Mouse (Mus musculus) frontal cortex, postnatal 14 days (tissue): ENCODE data around the gene Mcm7.
"Not testable (repeated sequence)": the region's sequence is repeated elsewhere in the genome, so short reads cannot be mapped to it uniquely, and the experiment has no call there.

ENCODE experiments used
- DNase-seq, 2 experiments: peaks; one replicate each; pipeline ENCODE4 v3.0.0; 2022; ENCODE audit warnings: low spot score in 2 of 2

Gene Mcm7

DNA sequence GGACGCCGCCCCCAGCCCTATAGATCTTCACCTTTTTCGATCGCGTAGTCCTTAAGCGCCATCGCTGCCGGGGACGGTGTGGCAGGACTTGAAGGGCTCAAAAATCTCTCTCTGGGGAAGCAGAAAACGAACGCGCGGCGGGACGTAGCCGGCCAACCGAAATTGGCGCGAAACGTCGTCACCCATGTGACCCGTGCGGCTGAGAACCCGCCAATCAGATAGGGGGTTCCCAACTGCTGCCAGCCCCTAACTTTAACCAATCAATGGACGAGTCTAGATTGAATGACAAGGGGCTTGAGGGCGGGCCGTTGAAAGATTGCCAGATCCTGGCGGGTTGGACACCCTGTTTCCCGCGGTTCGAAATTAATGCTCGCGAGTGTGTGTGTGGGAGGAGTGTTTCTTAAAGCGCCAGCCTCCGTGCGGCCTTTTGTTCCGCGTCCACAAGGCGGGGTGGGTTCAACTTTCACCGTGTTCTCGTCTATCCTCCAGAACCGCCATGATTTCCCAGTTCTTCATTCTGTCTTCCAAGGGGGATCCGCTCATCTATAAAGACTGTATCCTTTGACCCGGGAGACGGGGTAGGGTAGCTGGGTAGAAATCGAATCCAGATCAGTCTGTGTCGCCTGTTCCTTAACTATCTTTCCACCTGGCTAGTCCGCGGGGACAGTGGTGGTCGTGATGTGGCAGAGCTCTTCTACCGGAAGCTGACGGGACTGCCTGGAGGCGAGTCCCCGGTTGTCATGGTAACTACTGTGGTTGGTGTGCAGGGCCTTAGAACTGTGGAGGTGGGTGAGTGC, at the start of gene Mcm7, which contains the start of gene Ap4m1:
Gene Mcm7 (minus strand): TSS at position 728 of the 797 bp plus-strand sequence.
Gene Ap4m1 (plus strand): TSS at position 308 of the 797 bp plus-strand sequence.
- DNase-seq: peak; percentile 97

DNA sequence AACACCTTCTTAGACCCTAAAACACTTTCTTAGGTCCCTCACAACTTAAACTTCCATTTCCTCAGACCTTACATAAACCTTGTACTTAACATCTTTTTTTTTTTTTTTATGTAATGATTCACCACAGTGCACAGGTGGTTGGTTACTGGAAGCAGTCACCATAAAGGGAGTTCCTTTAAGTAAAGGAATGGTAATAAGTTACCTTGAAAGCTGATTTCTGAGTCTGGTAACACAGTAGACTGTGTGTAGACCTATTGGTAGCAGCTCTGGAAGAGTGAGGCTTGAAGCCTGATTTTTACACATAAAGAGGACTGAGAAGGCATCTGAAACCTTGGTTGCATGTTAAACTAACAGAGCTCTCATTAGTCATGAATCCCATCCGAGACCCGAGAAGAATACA, 47.6 kb upstream of the Mcm7 start:
- no peak for DNase-seq

DNA sequence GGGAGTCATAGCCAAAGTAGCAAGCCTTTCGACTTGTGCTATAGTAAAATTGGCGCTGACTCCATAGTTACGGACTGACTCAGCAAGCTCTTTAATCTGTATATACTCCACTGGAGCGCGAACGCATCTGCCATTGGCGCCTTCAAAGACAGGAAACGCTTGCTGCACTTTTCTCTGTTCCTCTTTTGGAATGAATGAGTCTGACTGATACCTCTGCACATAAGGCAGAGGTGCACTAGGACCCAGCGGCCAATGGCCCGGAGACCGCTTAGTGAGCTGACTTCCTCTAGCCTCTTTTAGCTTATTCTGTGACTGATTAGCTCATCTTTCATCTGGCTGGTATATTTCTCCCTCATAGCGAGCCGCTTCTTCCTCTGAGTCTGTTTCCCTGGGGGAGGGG, 44.4 kb upstream of the Mcm7 start:
- not testable (repeated sequence) for DNase-seq

DNA sequence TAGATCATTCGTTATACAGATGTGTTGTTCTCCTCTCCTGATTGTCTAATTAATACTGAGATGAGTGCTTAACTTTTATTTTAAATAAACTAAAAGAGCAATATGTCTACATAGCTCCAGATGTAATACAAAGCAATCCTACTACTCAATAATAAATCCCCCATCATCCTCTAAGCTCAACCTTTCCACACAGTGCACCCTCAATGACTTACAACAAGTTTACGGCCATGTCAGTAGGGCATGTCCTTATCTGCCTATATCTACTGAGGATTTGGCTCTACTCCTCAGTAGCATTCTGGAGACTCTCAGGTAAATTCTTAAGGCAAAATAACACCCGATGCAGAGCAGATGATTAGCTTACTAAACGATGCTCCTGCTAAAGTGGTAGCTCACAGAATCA, 35.7 kb upstream of the Mcm7 start:
- no peak for DNase-seq

DNA sequence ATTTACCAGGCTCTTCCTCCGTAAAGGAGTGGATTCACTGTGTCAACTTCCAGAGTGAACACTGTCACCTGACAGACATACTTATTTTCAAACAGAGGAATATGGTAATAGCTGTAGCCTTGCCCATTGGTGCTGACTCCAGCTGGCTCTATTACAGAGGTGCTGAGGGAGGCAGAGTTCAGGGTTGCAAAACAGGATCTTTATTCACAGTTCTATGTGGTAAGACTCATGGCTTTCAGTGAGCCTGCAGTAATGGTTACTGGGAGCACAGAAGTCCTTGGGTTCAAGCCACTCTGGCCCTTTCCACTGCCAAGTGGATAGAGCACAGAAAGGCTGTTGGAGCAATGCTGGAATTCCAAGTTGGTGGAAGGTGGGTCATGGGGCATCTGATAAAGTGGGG, 35.0 kb upstream of the Mcm7 start:
- no peak for DNase-seq

DNA sequence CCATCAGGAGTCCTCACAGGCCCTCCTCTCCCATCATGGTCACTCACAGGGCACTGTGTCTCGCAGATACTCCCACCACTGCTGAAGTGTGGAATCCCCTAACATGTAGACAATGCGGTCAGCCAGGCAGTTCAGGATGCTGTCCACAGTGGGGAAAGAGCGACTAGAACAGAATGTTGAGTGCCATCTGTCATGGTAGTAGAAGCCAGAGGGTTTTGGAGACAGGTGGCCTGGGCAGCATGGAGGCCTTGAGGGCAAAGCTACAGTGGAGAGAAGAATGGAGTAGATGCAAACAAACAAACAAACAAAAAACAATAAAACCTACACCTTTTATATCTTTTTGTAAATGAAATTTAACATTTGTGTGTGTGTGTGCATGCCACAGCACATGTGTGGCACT, 29.9 kb upstream of the Mcm7 start:
- no peak for DNase-seq

DNA sequence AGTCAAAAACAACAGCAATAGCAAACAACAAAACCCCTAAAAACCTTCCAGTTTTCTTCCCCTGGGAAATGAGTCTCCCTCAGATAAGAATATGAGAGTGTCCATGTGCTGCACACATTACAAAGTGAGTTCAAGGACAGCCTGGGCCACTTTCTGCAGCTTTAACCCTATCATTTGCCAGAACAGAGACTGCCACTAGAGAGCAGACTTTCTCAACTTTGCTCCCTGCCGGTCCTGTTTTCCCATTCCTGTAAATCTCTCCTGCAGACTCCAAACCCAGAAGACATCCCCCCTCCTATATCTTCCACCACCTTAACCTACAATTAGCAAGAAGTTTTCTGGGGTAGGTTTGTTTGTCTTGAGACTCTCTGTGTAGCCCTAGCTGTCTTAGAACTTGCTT, 27.4 kb upstream of the Mcm7 start:
- no peak for DNase-seq

DNA sequence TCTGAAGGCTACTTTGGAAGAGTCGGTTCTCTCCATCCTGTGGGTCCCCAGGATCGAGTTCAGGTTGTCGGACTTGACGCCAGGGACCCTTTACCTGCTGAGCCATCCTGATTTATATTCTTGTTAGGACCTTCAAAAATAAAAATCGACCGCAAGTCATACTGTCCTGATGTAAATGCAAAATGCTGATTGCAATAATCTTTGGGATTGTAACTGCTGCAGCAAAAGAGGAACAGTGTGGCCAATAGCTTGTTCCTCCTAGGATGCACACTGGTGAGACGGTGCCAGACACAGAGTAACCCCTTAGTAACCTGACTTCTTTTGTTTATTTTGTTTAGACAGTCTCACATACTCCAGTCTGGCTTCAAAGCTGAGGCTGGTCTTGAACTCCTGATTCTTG, 23.2 kb upstream of the Mcm7 start:
- no peak for DNase-seq

DNA sequence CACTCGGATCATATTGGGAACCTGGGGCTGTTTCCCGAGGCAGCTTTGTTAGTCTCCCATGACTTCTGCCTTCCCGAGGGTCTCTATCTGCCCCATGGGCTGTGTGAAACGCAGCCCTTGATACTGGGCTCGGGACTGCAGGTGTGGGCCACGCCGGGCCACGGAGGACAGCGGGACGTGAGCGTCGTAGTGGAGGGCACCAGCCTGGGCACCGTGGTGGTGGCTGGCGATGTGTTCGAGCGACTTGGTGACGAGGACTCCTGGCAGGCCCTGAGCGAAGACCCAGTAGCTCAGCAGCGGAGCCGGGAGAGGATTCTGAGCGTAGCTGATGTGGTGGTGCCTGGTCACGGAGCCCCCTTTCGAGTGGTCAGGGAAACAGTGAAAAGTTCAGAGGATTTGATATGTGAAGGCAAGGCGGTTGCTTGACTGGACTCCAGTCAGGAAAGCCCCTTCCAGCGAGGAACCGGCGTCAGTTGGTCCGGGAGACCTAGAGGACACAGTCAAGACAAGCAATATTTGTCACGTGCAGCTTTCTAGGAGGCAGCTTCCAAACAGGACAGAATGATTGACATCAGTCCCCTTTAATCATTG, 22.6 kb upstream of the Mcm7 start:
- DNase-seq: peak in 1 of 2 experiments; percentile 35

DNA sequence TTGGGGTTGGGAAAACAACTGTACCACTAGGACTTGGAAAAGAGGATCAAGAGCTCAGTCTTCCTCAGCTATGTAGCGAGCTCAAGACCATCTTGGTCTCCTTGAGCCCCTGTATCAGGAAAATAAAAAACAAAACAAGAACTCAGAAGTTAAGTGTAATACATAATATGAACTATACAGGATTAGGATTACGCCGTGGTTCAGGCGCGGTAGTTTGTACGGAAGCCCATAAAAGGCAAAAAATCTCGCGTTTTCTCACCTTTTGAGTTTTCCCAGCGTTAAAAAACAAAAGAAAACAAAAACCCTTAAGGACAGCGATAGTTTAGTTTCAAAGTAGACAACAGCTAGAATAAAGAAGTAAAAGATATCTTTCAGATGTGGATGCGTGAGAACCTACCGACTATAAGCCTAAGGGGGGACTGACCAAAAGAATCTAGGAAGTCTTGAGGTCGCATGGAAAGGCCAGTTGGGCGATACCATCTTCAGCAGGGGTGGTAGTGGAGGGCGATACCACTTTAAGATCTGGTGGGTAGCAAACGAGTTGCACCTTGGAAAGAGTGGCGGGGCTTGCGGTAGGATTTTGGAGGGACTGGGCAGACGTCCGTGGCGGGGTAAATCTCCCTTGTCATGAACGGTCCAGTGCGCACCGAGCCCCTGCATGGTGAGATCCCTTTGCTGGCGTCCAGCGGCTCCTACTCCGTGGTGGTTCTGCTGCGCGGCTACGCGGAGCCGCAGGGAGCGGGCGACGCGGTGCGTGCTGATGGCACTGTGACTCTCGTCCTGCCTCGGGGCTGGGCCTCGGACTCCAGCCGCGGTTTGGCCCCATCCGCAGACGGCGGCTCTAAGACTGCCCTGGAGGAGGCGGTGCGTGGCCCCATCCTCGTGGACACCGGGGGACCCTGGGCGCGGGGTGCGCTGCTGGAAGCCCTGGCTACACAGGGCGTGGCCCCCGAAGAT, 21.8 kb upstream of the Mcm7 start, which contains the start of gene Mblac1:
Gene Mblac1 (plus strand): TSS at position 544 of the 957 bp plus-strand sequence.
- peak; percentile 71 to 73 for DNase-seq

DNA sequence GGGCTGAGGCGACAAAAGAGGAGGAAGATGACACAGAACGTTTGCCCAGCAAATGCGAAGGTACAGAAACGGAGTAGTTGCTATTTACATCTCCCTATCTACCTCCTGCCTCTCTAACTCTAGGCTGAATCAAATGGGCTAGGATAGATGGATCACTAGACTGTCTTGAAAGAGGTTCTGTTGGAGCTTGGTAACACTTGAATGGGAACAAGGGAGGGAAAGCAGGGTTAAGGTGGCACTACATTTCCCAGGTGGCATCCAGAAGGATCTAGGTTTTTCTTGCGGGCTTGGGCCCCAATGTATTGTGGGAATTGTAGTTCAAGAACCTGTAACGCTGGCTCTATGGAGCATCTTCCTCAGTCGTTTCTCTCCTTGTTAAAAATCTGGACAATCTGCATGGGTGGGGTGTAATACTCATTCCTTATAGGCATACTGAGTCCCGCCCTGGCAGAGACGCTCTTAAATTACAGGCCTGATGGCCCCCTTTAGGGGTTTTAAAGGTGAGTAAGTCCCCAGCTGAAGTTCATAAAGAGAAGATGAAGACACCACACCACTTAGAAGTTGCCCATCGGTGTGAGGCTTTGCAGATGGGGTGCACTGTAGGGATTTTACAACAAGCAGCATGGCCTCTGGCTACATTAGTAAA, 15.6 kb upstream of the Mcm7 start:
- peak; percentile 54 to 55 for DNase-seq

DNA sequence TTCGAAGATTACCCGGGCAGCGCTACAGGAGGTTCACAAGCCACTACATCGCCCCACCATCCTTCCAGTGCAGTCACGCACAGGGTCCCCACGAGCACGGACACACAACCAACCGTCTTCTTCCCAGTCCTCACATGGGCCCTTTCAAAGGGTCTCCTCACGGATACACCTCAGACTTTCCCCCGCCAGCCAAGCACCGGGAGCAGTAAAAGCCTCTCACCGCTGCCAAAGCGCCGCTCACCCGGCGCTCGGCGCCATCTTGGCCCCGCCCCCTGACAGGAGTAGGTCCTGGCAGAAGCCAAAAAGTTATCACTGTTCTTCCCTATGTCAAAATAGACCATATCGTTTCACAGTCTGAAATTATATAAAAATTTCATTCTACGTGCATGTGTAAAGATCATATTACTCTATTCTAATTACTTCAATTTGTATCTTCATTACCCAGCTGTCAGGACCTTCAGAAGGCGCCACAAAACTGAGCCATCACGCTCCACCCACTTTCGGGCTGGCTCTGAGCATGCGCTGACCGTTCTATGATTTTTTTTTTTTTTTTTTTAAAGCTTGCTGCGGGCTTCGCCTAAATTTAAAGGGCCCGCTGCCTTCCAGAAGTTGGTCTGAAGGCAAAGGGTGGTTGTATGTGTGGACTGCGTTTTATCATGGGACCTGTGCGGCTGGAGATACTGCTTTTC, 14.9 kb upstream of the Mcm7 start, which contains the start of the genes Taf6 and Cnpy4:
Gene Taf6 (minus strand): TSS at position 502 of the 689 bp plus-strand sequence.
Gene Cnpy4 (plus strand): TSS at position 536 of the 689 bp plus-strand sequence.
- peak; percentile 63 to 73 for DNase-seq

DNA sequence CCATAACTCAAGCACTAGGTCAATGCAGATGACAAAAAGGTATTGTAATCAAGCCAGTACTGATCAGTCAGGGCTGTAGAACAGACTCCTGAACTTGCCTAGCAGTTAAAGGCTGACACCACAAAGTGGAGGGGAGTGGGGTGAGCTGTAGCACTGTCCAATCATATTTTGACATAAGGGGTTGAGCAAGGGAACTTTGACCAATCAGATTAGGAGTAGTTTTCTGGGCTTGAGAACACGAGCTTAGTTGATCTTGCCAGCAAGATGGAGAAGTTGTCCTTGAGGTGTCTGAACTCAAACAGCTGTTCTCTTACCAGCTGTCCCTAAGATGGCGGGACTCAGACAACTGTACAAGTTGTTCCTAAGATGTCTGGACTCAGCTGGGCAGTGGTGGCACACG, 995 bp upstream of the Mcm7 start:
- DNase-seq: no peak

DNA sequence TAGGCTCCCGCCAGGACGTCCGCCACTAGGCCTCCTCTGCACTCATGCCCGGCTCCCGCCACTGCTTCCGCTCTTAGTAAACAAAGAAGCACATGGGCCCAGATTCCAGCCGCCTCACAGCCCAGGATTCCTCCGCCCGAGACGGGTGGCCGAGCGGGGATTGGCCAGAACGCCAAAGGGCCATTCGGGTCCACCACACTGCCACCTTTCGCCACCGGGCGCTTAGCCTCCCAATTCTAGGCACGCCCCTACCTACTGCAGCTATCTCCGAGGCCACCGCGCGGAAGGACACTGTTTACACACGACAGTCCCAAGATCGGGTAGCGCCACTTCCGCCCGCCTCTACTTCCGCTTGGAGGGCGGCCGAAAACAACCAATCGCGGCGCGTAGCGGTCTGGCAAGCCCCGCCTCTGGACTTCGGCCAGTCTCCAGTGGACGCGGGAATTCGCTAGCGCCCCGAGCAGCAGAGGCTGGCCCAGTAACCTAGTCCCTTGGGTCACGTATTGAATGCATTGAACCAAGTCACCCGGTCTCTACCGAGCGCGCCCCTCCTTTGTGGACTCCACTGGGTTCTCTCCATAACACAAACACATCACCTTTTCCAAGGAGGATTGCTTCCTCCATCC, 1.2 kb downstream of the Mcm7 start:
- peak; percentile 91 to 92 for DNase-seq

DNA sequence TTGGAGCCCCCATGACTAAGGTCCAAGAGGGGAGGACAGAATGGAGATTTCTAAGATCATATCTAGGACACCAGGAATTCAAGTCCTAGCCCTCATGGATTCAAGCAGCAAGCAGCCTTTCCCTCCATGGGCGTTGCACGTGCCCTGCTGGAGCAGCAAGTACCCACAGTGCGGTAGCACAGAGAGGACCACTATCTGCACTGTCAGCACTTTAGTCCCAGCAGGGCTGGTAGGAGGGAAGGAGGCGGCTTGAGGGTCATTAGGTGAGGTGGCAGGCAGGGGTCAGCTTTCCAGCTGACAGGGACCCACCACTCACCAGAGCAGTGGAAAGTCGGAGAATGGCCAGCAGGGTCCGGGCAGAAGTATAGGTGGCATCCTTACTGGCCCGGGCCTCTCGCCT, 6.6 kb downstream of the Mcm7 start:
- DNase-seq: no peak

DNA sequence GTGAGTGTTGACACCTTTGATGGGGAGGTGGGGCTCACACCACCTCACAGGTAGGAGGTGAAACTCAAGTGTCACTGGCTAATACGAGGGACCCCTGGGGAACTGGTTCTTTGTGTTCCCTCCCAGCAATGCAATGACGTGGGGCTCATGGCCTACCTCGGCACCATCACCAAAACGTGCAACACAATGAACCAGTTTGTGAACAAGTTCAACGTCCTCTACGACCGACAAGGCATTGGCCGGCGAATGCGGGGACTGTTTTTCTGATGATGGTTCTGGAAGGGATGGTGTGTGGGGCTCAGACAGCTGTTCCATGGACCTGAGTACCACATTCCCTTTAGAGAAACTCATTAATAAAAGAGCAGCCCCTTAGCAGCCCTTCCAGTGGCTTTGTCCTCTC, 8.6 kb downstream of the Mcm7 start:
- no peak for DNase-seq

DNA sequence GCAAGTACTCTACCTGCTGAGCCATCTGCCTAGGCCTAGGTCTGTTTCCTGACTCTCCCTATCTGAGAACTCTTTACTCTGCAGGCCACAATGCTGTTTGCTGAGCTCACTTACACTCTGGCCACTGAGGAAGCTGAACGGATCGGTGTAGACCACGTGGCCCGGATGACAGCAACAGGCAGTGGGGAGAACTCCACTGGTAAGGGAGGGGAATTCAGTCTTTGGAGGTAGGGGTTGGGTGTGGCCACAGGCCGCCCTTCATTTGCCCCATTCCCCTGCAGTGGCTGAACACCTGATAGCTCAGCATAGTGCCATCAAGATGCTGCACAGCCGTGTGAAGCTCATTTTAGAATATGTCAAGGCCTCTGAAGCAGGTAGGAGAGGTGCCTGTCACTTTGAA, 9.2 kb downstream of the Mcm7 start:
- DNase-seq: no peak

DNA sequence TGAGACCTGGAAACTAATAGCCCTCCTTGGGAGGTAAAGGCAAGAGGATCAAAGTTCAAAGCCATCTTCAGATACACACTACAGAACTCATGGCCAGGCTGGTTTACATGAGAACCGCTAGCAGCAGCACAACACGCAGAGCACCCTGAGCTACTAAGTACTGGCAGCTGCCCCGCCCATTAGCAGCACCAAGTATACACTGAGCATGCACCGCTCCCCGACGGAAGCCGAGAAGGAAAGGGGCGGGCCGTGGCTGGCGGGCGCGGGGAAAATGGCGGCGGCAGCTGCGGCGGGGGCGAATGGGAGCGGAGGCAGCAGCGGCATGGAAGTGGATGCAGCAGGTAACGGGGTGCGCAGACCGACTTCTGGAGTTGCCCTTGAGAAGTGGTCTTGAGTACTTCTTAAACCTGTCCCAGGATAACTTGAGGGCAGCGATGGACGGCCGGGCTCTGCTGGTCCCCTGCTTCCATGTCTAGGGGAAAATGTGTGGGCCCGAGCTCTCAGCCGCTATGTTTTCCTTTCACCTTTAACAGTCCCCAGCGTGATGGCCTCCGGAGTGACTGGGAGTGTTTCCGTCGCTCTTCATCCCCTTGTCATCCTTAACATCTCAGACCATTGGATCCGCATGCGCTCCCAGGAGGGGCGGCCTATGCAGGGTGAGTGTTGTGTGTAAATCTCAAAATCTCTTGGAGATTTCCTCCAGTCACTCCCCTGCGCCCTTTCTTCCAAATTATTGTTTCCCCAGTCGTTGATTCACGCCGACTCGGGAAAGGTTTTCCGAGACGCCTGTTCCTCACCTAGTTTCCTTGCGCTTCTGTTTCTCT, 11.2 kb downstream of the Mcm7 start, which contains the start of gene Cops6:
Gene Cops6 (plus strand): TSS at position 230 of the 824 bp plus-strand sequence.
- peak; percentile 88 to 91 for DNase-seq

DNA sequence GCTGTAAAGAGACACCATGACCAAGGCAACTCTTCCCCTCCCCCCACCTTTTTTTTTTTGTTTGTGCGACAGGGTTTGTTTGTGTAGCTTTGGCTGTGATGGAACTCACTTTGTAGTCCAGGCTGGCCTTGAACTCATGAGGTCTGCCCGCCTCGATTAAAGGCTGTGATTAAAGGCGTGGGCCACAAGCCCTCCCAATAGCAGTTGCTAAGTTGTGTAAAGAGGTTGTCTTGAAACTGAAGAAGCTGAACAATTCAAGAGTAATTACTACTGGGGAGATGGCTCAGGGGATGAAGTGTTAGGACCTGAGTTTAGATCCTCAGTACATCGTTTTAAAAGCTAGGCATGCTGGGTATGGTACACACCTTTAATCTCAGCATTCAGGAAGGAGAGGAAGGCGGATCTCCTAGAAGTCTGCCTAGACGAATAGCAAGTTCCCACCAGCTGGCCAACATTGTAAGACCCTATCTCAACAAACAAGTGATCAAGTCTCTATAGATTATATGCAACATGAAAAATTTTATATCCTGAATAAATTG, 11.9 kb downstream of the Mcm7 start:
- no peak for DNase-seq
